ENCODE assay signal across 9 mouse cellular contexts in genomic region chr16:46008766-46009165, GRCm38 (mm10). TPM values are rescaled to one million over a fixed set of nuclear protein-coding genes. Genes with fewer than 3 reads are reported as not detected.
DNase-seq lines count a peak whose midpoint lies in the region; ATAC-seq and TF ChIP-seq lines count a peak whose summit lies in the region.
"Had no signal": no experiment of that assay in that cellular context is flagged by ENCODE, and none has a peak within 500 bp of the region (broad histone marks: within the 10 kb centered on the region; RNA-seq: fewer than 3 reads in every experiment).

No protein-coding gene starts in this region.

- H3K27me3 ChIP-seq in lung, embryonic 14.5 days (ENCODE audit: insufficient read depth, low read length): no peaks in the 10 kb centered on the region
- no peaks in the 10 kb centered on the region for H3K27me3 ChIP-seq in forebrain, embryonic 16.5 days (replicated peaks; ENCODE audit: control insufficient read depth, insufficient read depth, low read length)
- no peaks in the 10 kb centered on the region for H3K27me3 ChIP-seq in liver, embryonic 15.5 days

- no peaks in the 10 kb centered on the region for H3K9me3 ChIP-seq in lung, embryonic 14.5 days (ENCODE audit: low read depth, low read length)
- no peaks in the 10 kb centered on the region for H3K9me3 ChIP-seq in forebrain, embryonic 16.5 days (ENCODE audit: control insufficient read depth, low read length)
- H3K9me3 ChIP-seq in liver, embryonic 15.5 days (replicated peaks): no peaks in the 10 kb centered on the region

- TF ChIP-seq CTCF in lung, embryonic 14.5 days (IDR thresholded peaks at IDR 0.05; ENCODE audit: low read depth): no peak

- H3K27ac ChIP-seq in lung, embryonic 14.5 days (ENCODE audit: low read depth): no peak overlapping the region
- H3K27ac ChIP-seq in forebrain, embryonic 16.5 days (ENCODE audit: low read length): no peak overlapping the region
- H3K27ac ChIP-seq in liver, embryonic 15.5 days (replicated peaks): no peak overlapping the region

- peak overlapping the region; percentile 58; the same call in 1 of the 2 replicates for H3K4me3 ChIP-seq in lung, embryonic 14.5 days (ENCODE audit: low read depth, low read length)
- peak overlapping the region; percentile 77 for H3K4me3 ChIP-seq in forebrain, embryonic 16.5 days (replicated peaks; ENCODE audit: low read length)
- peak overlapping the region; percentile 60; the same call in 1 of the 2 replicates for H3K4me3 ChIP-seq in liver, embryonic 15.5 days (replicated peaks)

- ATAC-seq in lung, embryonic 14.5 days (ENCODE audit: insufficient read depth): no peak
- no peak for ATAC-seq in forebrain, embryonic 16.5 days
- no peak for ATAC-seq in liver, embryonic 15.5 days (ENCODE audit: insufficient read depth)
- ATAC-seq in erythroid progenitor cell, adult 5-6 weeks (replicated peaks; ENCODE audit: low FRiP score, poor library complexity, severe bottlenecking): no peak

- 0 out of 2 replicates have a peak, but pooled peaks cover 3% of the 10 kb centered on the region for H3K4me1 ChIP-seq in lung, embryonic 14.5 days (ENCODE audit: insufficient read depth)
- peaks cover 20% of the 10 kb centered on the region for H3K4me1 ChIP-seq in forebrain, embryonic 16.5 days (replicated peaks; ENCODE audit: control insufficient read depth, insufficient read depth, low read length)
- H3K4me1 ChIP-seq in liver, embryonic 15.5 days (replicated peaks): peaks cover 15% of the 10 kb centered on the region

- WGBS in lung, embryonic 14.5 days: 44% methylated on average over 3 of the region's 3 CpGs
- WGBS in forebrain, embryonic 16.5 days: 56% methylated on average over 3 of the region's 3 CpGs
- WGBS in liver, embryonic 15.5 days (ENCODE audit: insufficient replicate concordance): 53% methylated on average over 3 of the region's 3 CpGs

- no peak overlapping the region for H3K9ac ChIP-seq in lung, embryonic 14.5 days
- H3K9ac ChIP-seq in forebrain, embryonic 16.5 days (replicated peaks; ENCODE audit: low read depth, low read length): peak overlapping the region; percentile 41; the same call in 1 of the 2 replicates
- no peak overlapping the region for H3K9ac ChIP-seq in liver, embryonic 15.5 days

- H3K4me2 ChIP-seq in lung, embryonic 14.5 days: peak overlapping the region; percentile 96
- H3K4me2 ChIP-seq in forebrain, embryonic 16.5 days (ENCODE audit: low read length): peak overlapping the region; percentile 89
- H3K4me2 ChIP-seq in liver, embryonic 15.5 days: peak overlapping the region; percentile 71

- no peaks in the 10 kb centered on the region for H3K36me3 ChIP-seq in lung, embryonic 14.5 days (ENCODE audit: insufficient read depth)
- no peaks in the 10 kb centered on the region for H3K36me3 ChIP-seq in forebrain, embryonic 16.5 days (ENCODE audit: control insufficient read depth, insufficient read depth)
- no peaks in the 10 kb centered on the region for H3K36me3 ChIP-seq in liver, embryonic 15.5 days (replicated peaks)

- DNase-seq in lung, embryonic 14.5 days: peak; percentile 3
- DNase-seq in lung, postnatal 10 days: no peak
- peak; percentile 74 for DNase-seq in thymus, postnatal 0 days (ENCODE audit: low spot score)
- no peak for DNase-seq in right cerebral cortex, postnatal 10 days (ENCODE audit: low spot score in 2 of 2)
- no peak for DNase-seq in spleen, postnatal 4 days (ENCODE audit: low spot score in 2 of 2)

RNA-seq across cellular contexts. Expression of gene Plcxd2, which starts 1.3 kb away (rescaled TPM):
- polyA plus RNA-seq in lung, embryonic 14.5 days (2014; fragmentation: Nextera tagmentation; extraction: Ambion mirVana): 0.78 TPM in 2 replicates
- polyA plus RNA-seq in forebrain, embryonic 16.5 days (2015; fragmentation: Nextera tagmentation; extraction: Ambion mirVana): 15.5 and 17.7 TPM in 2 replicates
- polyA plus RNA-seq in liver, embryonic 15.5 days (2015; fragmentation: Nextera tagmentation; extraction: Ambion mirVana): 2.9 and 3.3 TPM in 2 replicates
- polyA plus RNA-seq in thymus, postnatal 0 days (2015; fragmentation: Nextera tagmentation; extraction: Ambion mirVana): 7.4 and 7.5 TPM in 2 replicates
- 0.42 and 0.72 TPM in 2 replicates for total RNA-seq in erythroid progenitor cell, adult 5-6 weeks (2015; ENCODE audit: low replicate concordance)
- total RNA-seq in erythroid progenitor cell, adult 5-6 weeks (2017; ENCODE audit: low replicate concordance): 0.39 and 0.83 TPM in 2 replicates
- total RNA-seq: MEL had no signal

RNA-seq across cellular contexts. Expression of gene Phldb2, which starts 55.4 kb away (rescaled TPM):
- 47.3 and 48.0 TPM in 2 replicates for polyA plus RNA-seq in lung, embryonic 14.5 days (2014; fragmentation: Nextera tagmentation; extraction: Ambion mirVana)
- 7.1 and 8.6 TPM in 2 replicates for polyA plus RNA-seq in forebrain, embryonic 16.5 days (2015; fragmentation: Nextera tagmentation; extraction: Ambion mirVana)
- 12.4 and 14.1 TPM in 2 replicates for polyA plus RNA-seq in liver, embryonic 15.5 days (2015; fragmentation: Nextera tagmentation; extraction: Ambion mirVana)
- polyA plus RNA-seq in thymus, postnatal 0 days (2015; fragmentation: Nextera tagmentation; extraction: Ambion mirVana): 2.2 and 2.6 TPM in 2 replicates
- 6.5 TPM in 1 of 2 replicates, not detected in the other for total RNA-seq in erythroid progenitor cell, adult 5-6 weeks (2015; ENCODE audit: low replicate concordance)
- not detected in 2 replicates for total RNA-seq in erythroid progenitor cell, adult 5-6 weeks (2017; ENCODE audit: low replicate concordance)
- total RNA-seq: MEL had no signal

Comparison
In these comparisons a context has a peak if more than half of its experiments do, and no peak if none do; other contexts are left out.
1. DNase-seq: peak in lung, embryonic 14.5 days (single experiment) and thymus, postnatal 0 days (single experiment); none in lung, postnatal 10 days (single experiment), right cerebral cortex, postnatal 10 days (0 of 2) and spleen, postnatal 4 days (0 of 2).
2. Peak in every context shown above with its lines, with median percentiles within 50 percentile points of each other: H3K4me2 ChIP-seq and H3K4me3 ChIP-seq.